9 mouse cellular contexts compared by ENCODE assay signal in genomic region chr13:47164732-47165131, GRCm38 (mm10).
"Had no signal": no experiment of that assay in that cellular context is flagged by ENCODE, and none has a peak within 500 bp of the region (broad histone marks: within the 10 kb centered on the region; RNA-seq: fewer than 3 reads in every experiment).

No protein-coding gene starts in this region.

- DNase-seq: lung, adult 18-20 months; lung, embryonic 14.5 days; lung, postnatal 10 days; lung, postnatal 4 days; midbrain, embryonic 14.5 days; right cerebral cortex, postnatal 14 days; thymus, adult 2 months; thymus, postnatal 25 days; thymus, postnatal 4 days had no signal
